15 mouse cellular contexts compared by ENCODE assay signal in genomic region chr9:37457151-37457550, GRCm38 (mm10). TPM values are rescaled to one million over a fixed set of nuclear protein-coding genes. Genes with fewer than 3 reads are reported as not detected.
DNase-seq lines count a peak whose midpoint lies in the region; ATAC-seq and TF ChIP-seq lines count a peak whose summit lies in the region.
"Had no signal": no experiment of that assay in that cellular context is flagged by ENCODE, and none has a peak within 500 bp of the region (broad histone marks: within the 10 kb centered on the region; RNA-seq: fewer than 3 reads in every experiment).

No protein-coding gene starts in this region.

- ATAC-seq in heart, embryonic 11.5 days (replicated peaks; ENCODE audit: insufficient number of reproducible peaks, low FRiP score, low TSS enrichment) = no peak
- no peak for ATAC-seq in forebrain, embryonic 12.5 days (ENCODE audit: low FRiP score)
- ATAC-seq in hindbrain, embryonic 13.5 days (ENCODE audit: low FRiP score) = no peak
- no peak for ATAC-seq in midbrain, embryonic 15.5 days (replicated peaks)
- no peak for ATAC-seq in intestine, postnatal 0 days

- peak overlapping the region; percentile 70; the same call in 1 of the 2 replicates for H3K4me2 ChIP-seq in heart, embryonic 11.5 days
- H3K4me2 ChIP-seq in forebrain, embryonic 12.5 days = peak overlapping the region; percentile 45
- peak overlapping the region; percentile 51; the same call in 1 of the 2 replicates for H3K4me2 ChIP-seq in hindbrain, embryonic 13.5 days
- H3K4me2 ChIP-seq in midbrain, embryonic 15.5 days = no peak overlapping the region
- H3K4me2 ChIP-seq in intestine, postnatal 0 days (replicated peaks; ENCODE audit: low read depth) = no peak overlapping the region

- H3K4me3 ChIP-seq in heart, embryonic 11.5 days (ENCODE audit: low read depth, low read length) = peak overlapping the region; percentile 41
- H3K4me3 ChIP-seq in forebrain, embryonic 12.5 days (replicated peaks) = no peak overlapping the region
- no peak overlapping the region for H3K4me3 ChIP-seq in hindbrain, embryonic 13.5 days
- peak overlapping the region; percentile 35; the same call in 1 of the 2 replicates for H3K4me3 ChIP-seq in midbrain, embryonic 15.5 days
- no peak overlapping the region for H3K4me3 ChIP-seq in intestine, postnatal 0 days (ENCODE audit: low read depth, low read length)

- WGBS in heart, embryonic 11.5 days (ENCODE audit: insufficient replicate concordance) = 61% methylated on average over 1 of the region's 1 CpGs
- WGBS in forebrain, embryonic 12.5 days = 39% methylated on average over 1 of the region's 1 CpGs
- 41% methylated on average over 1 of the region's 1 CpGs for WGBS in hindbrain, embryonic 13.5 days
- 50% methylated on average over 1 of the region's 1 CpGs for WGBS in midbrain, embryonic 15.5 days
- WGBS in intestine, postnatal 0 days = 66% methylated on average over 1 of the region's 1 CpGs

- no peak for TF ChIP-seq CTCF in intestine, postnatal 0 days (IDR thresholded peaks at IDR 0.05; ENCODE audit: low read depth)

- no peak for DNase-seq in heart, postnatal 36 days
- no peak for DNase-seq in spleen, postnatal 36 days (ENCODE audit: low spot score in 2 of 2)
- no peak for DNase-seq in adrenal gland, postnatal 4 days (ENCODE audit: low spot score in 2 of 2)
- DNase-seq: gastrocnemius, postnatal 25 days; thymus, postnatal 36 days had no signal

- peaks cover 6% of the 10 kb centered on the region; the same call in 1 of the 2 replicates for H3K4me1 ChIP-seq in heart, embryonic 11.5 days (ENCODE audit: control insufficient read depth, insufficient read depth, low read length)
- peaks cover 92% of the 10 kb centered on the region for H3K4me1 ChIP-seq in forebrain, embryonic 12.5 days
- H3K4me1 ChIP-seq in hindbrain, embryonic 13.5 days (replicated peaks) = peaks cover 94% of the 10 kb centered on the region
- H3K4me1 ChIP-seq in midbrain, embryonic 15.5 days = peaks cover 67% of the 10 kb centered on the region
- no peaks in the 10 kb centered on the region for H3K4me1 ChIP-seq in intestine, postnatal 0 days (replicated peaks; ENCODE audit: control insufficient read depth, insufficient read depth, low read length)

- H3K27me3 ChIP-seq in heart, embryonic 11.5 days (ENCODE audit: control insufficient read depth, insufficient read depth, low read length) = peaks cover 93% of the 10 kb centered on the region
- H3K27me3 ChIP-seq in forebrain, embryonic 12.5 days = peaks cover 67% of the 10 kb centered on the region
- H3K27me3 ChIP-seq in hindbrain, embryonic 13.5 days = peaks cover 68% of the 10 kb centered on the region
- H3K27me3 ChIP-seq in midbrain, embryonic 15.5 days (replicated peaks) = peaks cover 43% of the 10 kb centered on the region
- peaks cover 83% of the 10 kb centered on the region for H3K27me3 ChIP-seq in intestine, postnatal 0 days (replicated peaks; ENCODE audit: control insufficient read depth, insufficient read depth, low read length)

- no peaks in the 10 kb centered on the region for H3K9me3 ChIP-seq in heart, embryonic 11.5 days (replicated peaks; ENCODE audit: control insufficient read depth, low read length)
- H3K9me3 ChIP-seq in forebrain, embryonic 12.5 days = no peaks in the 10 kb centered on the region
- H3K9me3 ChIP-seq in hindbrain, embryonic 13.5 days = no peaks in the 10 kb centered on the region
- no peaks in the 10 kb centered on the region for H3K9me3 ChIP-seq in midbrain, embryonic 15.5 days
- no peaks in the 10 kb centered on the region for H3K9me3 ChIP-seq in intestine, postnatal 0 days (ENCODE audit: control insufficient read depth)
- H3K9me3 ChIP-seq: lung, embryonic 15.5 days had no signal

- no peak overlapping the region for H3K27ac ChIP-seq in heart, embryonic 11.5 days (ENCODE audit: low read depth, low read length)
- peak overlapping the region; percentile 78 for H3K27ac ChIP-seq in forebrain, embryonic 12.5 days
- H3K27ac ChIP-seq in hindbrain, embryonic 13.5 days = peak overlapping the region; percentile 72
- peak overlapping the region; percentile 40; the same call in 1 of the 2 replicates for H3K27ac ChIP-seq in midbrain, embryonic 15.5 days
- no peak overlapping the region for H3K27ac ChIP-seq in intestine, postnatal 0 days (ENCODE audit: low read depth, low read length)
- H3K27ac ChIP-seq: lung, embryonic 15.5 days had no signal

- intact Hi-C loops in heart, postnatal 36 days (cut with DNase I) = no loop called here

- H3K36me3 ChIP-seq in heart, embryonic 11.5 days (ENCODE audit: control insufficient read depth, insufficient read depth, low read length) = no peaks in the 10 kb centered on the region
- no peaks in the 10 kb centered on the region for H3K36me3 ChIP-seq in forebrain, embryonic 12.5 days (replicated peaks)
- no peaks in the 10 kb centered on the region for H3K36me3 ChIP-seq in hindbrain, embryonic 13.5 days
- H3K36me3 ChIP-seq in midbrain, embryonic 15.5 days (replicated peaks) = no peaks in the 10 kb centered on the region
- no peaks in the 10 kb centered on the region for H3K36me3 ChIP-seq in intestine, postnatal 0 days (ENCODE audit: control insufficient read depth, insufficient read depth)
- H3K36me3 ChIP-seq: lung, embryonic 15.5 days had no signal

- no peak overlapping the region for H3K9ac ChIP-seq in heart, embryonic 11.5 days (ENCODE audit: low read depth, low read length)
- no peak overlapping the region for H3K9ac ChIP-seq in forebrain, embryonic 12.5 days
- no peak overlapping the region for H3K9ac ChIP-seq in hindbrain, embryonic 13.5 days
- 0 out of 2 replicates have a peak overlapping the region, but pooled peaks have one; percentile 39 for H3K9ac ChIP-seq in midbrain, embryonic 15.5 days
- no peak overlapping the region for H3K9ac ChIP-seq in intestine, postnatal 0 days (ENCODE audit: low read depth, low read length)
- H3K9ac ChIP-seq: lung, embryonic 15.5 days had no signal

RNA-seq across cellular contexts. Expression of gene Robo3, which starts 24.1 kb away (rescaled TPM):
- 0.29 and 0.35 TPM in 2 replicates for polyA plus RNA-seq in heart, embryonic 11.5 days (2014; fragmentation: Nextera tagmentation; extraction: Ambion mirVana)
- total RNA-seq in heart, postnatal 36 days (2021) = not detected
- 22.7 and 24.1 TPM in 2 replicates for polyA plus RNA-seq in forebrain, embryonic 12.5 days (2016; fragmentation: Nextera tagmentation; extraction: Ambion mirVana)
- 64.6 and 91.3 TPM in 2 replicates for polyA plus RNA-seq in hindbrain, embryonic 13.5 days (2015; fragmentation: Nextera tagmentation; extraction: Ambion mirVana)
- polyA plus RNA-seq in midbrain, embryonic 15.5 days (2015; fragmentation: Nextera tagmentation; extraction: Ambion mirVana) = 4.8 and 10.0 TPM in 2 replicates
- total RNA-seq in adrenal gland, postnatal 4 days (2021) = 1 to 10 TPM in 1 of 2 experiments, under 1 TPM in 1; 0.56 to 1.0 TPM
- 0.07 TPM in 1 of 2 replicates, not detected in the other for polyA plus RNA-seq in intestine, postnatal 0 days (2015; fragmentation: Nextera tagmentation; extraction: Ambion mirVana)
- total RNA-seq: gastrocnemius, postnatal 25 days; megakaryocyte, adult 5-6 weeks; MEL had no signal
- polyA plus RNA-seq: stomach, embryonic 14.5 days had no signal

RNA-seq across cellular contexts. Expression of gene Msantd2, which starts 32.0 kb away (rescaled TPM):
- 20.2 and 20.5 TPM in 2 replicates for polyA plus RNA-seq in heart, embryonic 11.5 days (2014; fragmentation: Nextera tagmentation; extraction: Ambion mirVana)
- 1 to 10 TPM; 6.7 to 6.9 TPM for total RNA-seq in heart, postnatal 36 days (2021)
- polyA plus RNA-seq in forebrain, embryonic 12.5 days (2016; fragmentation: Nextera tagmentation; extraction: Ambion mirVana) = 46.9 and 47.3 TPM in 2 replicates
- 35.4 and 39.2 TPM in 2 replicates for polyA plus RNA-seq in hindbrain, embryonic 13.5 days (2015; fragmentation: Nextera tagmentation; extraction: Ambion mirVana)
- polyA plus RNA-seq in midbrain, embryonic 15.5 days (2015; fragmentation: Nextera tagmentation; extraction: Ambion mirVana) = 31.9 and 33.8 TPM in 2 replicates
- total RNA-seq in adrenal gland, postnatal 4 days (2021) = 10 to 100 TPM; 31.3 to 33.2 TPM
- 7.4 and 8.8 TPM in 2 replicates for polyA plus RNA-seq in intestine, postnatal 0 days (2015; fragmentation: Nextera tagmentation; extraction: Ambion mirVana)

RNA-seq across cellular contexts. Expression of gene Robo4, which starts 55.5 kb away (rescaled TPM):
- polyA plus RNA-seq in heart, embryonic 11.5 days (2014; fragmentation: Nextera tagmentation; extraction: Ambion mirVana) = 2.5 and 3.3 TPM in 2 replicates
- 10 to 100 TPM; 29.6 to 38.7 TPM for total RNA-seq in heart, postnatal 36 days (2021)
- 4.8 and 5.4 TPM in 2 replicates for polyA plus RNA-seq in forebrain, embryonic 12.5 days (2016; fragmentation: Nextera tagmentation; extraction: Ambion mirVana)
- polyA plus RNA-seq in hindbrain, embryonic 13.5 days (2015; fragmentation: Nextera tagmentation; extraction: Ambion mirVana) = 5.7 and 6.5 TPM in 2 replicates
- 5.2 and 6.2 TPM in 2 replicates for polyA plus RNA-seq in midbrain, embryonic 15.5 days (2015; fragmentation: Nextera tagmentation; extraction: Ambion mirVana)
- 10 to 100 TPM; 31.3 to 32.9 TPM for total RNA-seq in adrenal gland, postnatal 4 days (2021)
- 6.6 and 7.1 TPM in 2 replicates for polyA plus RNA-seq in intestine, postnatal 0 days (2015; fragmentation: Nextera tagmentation; extraction: Ambion mirVana)
- total RNA-seq: megakaryocyte, adult 5-6 weeks; MEL had no signal
- polyA plus RNA-seq: C2C12 had no signal

Comparison
In these comparisons a context has a peak if more than half of its experiments do, and no peak if none do; other contexts are left out.
1. H3K27ac ChIP-seq: peak in forebrain, embryonic 12.5 days (single experiment), hindbrain, embryonic 13.5 days (single experiment) and midbrain, embryonic 15.5 days (single experiment); none in heart, embryonic 11.5 days (single experiment) and intestine, postnatal 0 days (single experiment).
2. H3K4me2 ChIP-seq: peak in heart, embryonic 11.5 days (single experiment), forebrain, embryonic 12.5 days (single experiment) and hindbrain, embryonic 13.5 days (single experiment); none in midbrain, embryonic 15.5 days (single experiment) and intestine, postnatal 0 days (single experiment).
3. H3K4me3 ChIP-seq: peak in heart, embryonic 11.5 days (single experiment) and midbrain, embryonic 15.5 days (single experiment); none in forebrain, embryonic 12.5 days (single experiment), hindbrain, embryonic 13.5 days (single experiment) and intestine, postnatal 0 days (single experiment).